Mouse (Mus musculus): ENCODE data around the gene Atg4b. TPM values are rescaled to one million over a fixed set of nuclear protein-coding genes. Genes with fewer than 3 reads are reported as not detected.
A peak's percentile ranks its signal among the peaks of the same experiment; 100 is the strongest.

Atg4b gene
- polyA plus RNA-seq, 1 experiment = 43.8 TPM

- TF ChIP-seq POLR2A (IDR thresholded peaks at IDR 0.05; ENCODE audit: borderline replicate concordance, low read depth, low read length) (no peak), CTCF (IDR thresholded peaks at IDR 0.05; ENCODE audit: low read depth, low read length) (no peak)
- no peak overlapping the region for H3K4me3 ChIP-seq (ENCODE audit: insufficient read depth, low read length)
- H3K4me1 ChIP-seq (ENCODE audit: control insufficient read depth, insufficient read depth, low read length) = no peaks in the 10 kb centered on the region
- no peak overlapping the region for H3K27ac ChIP-seq (ENCODE audit: insufficient read depth, low read depth, low read length)
Measured at GRCm38 (mm10) chr1:93731103-93731502, 20.2 kb upstream of the Atg4b start.

GRCm38 (mm10) chr1:93731880-93732281, 19.4 kb upstream of the Atg4b start:
- Histone ChIP-seq H3K4me3 (ENCODE audit: insufficient read depth, low read length) (no peak overlapping the region), H3K4me1 (ENCODE audit: control insufficient read depth, insufficient read depth, low read length) (no peaks in the 10 kb centered on the region), H3K27ac (ENCODE audit: insufficient read depth, low read depth, low read length) (no peak overlapping the region)
- TF ChIP-seq CTCF (IDR thresholded peaks at IDR 0.05; ENCODE audit: low read depth, low read length) (no peak), POLR2A (IDR thresholded peaks at IDR 0.05; ENCODE audit: borderline replicate concordance, low read depth, low read length) (no peak)

GRCm38 (mm10) chr1:93735859-93736258, 15.4 kb upstream of the Atg4b start:
- TF ChIP-seq CTCF (IDR thresholded peaks at IDR 0.05; ENCODE audit: low read depth, low read length) (no peak), POLR2A (IDR thresholded peaks at IDR 0.05; ENCODE audit: borderline replicate concordance, low read depth, low read length) (no peak)
- Histone ChIP-seq H3K27ac (ENCODE audit: insufficient read depth, low read depth, low read length) (no peak overlapping the region), H3K4me1 (ENCODE audit: control insufficient read depth, insufficient read depth, low read length) (no peaks in the 10 kb centered on the region), H3K4me3 (ENCODE audit: insufficient read depth, low read length) (no peak overlapping the region)

GRCm38 (mm10) chr1:93737711-93738110, 13.6 kb upstream of the Atg4b start:
- Histone ChIP-seq H3K27ac (ENCODE audit: insufficient read depth, low read depth, low read length) (no peak overlapping the region), H3K4me3 (ENCODE audit: insufficient read depth, low read length) (no peak overlapping the region), H3K4me1 (ENCODE audit: control insufficient read depth, insufficient read depth, low read length) (no peaks in the 10 kb centered on the region)
- no peak for TF ChIP-seq POLR2A (IDR thresholded peaks at IDR 0.05; ENCODE audit: borderline replicate concordance, low read depth, low read length)
- no peak for TF ChIP-seq CTCF (IDR thresholded peaks at IDR 0.05; ENCODE audit: low read depth, low read length)

- TF ChIP-seq POLR2A (IDR thresholded peaks at IDR 0.05; ENCODE audit: borderline replicate concordance, low read depth, low read length) (no peak), CTCF (IDR thresholded peaks at IDR 0.05; ENCODE audit: low read depth, low read length) (no peak)
- no peaks in the 10 kb centered on the region for H3K4me1 ChIP-seq (ENCODE audit: control insufficient read depth, insufficient read depth, low read length)
- no peak overlapping the region for H3K27ac ChIP-seq (ENCODE audit: insufficient read depth, low read depth, low read length)
- H3K4me3 ChIP-seq (ENCODE audit: insufficient read depth, low read length) = no peak overlapping the region
Measured at GRCm38 (mm10) chr1:93740671-93741070, 10.6 kb upstream of the Atg4b start.

- H3K27ac ChIP-seq (ENCODE audit: insufficient read depth, low read depth, low read length) = no peak overlapping the region
- H3K4me1 ChIP-seq (ENCODE audit: control insufficient read depth, insufficient read depth, low read length) = no peaks in the 10 kb centered on the region
- TF ChIP-seq CTCF (IDR thresholded peaks at IDR 0.05; ENCODE audit: low read depth, low read length) (no peak), POLR2A (IDR thresholded peaks at IDR 0.05; ENCODE audit: borderline replicate concordance, low read depth, low read length) (no peak)
- H3K4me3 ChIP-seq (ENCODE audit: insufficient read depth, low read length) = no peak overlapping the region
Measured at GRCm38 (mm10) chr1:93741987-93742386, 9.3 kb upstream of the Atg4b start.

- no peak for TF ChIP-seq POLR2A (IDR thresholded peaks at IDR 0.05; ENCODE audit: borderline replicate concordance, low read depth, low read length)
- no peak for TF ChIP-seq CTCF (IDR thresholded peaks at IDR 0.05; ENCODE audit: low read depth, low read length)
- H3K27ac ChIP-seq (ENCODE audit: insufficient read depth, low read depth, low read length) = no peak overlapping the region
- H3K4me1 ChIP-seq (ENCODE audit: control insufficient read depth, insufficient read depth, low read length) = no peaks in the 10 kb centered on the region
- no peak overlapping the region for H3K4me3 ChIP-seq (ENCODE audit: insufficient read depth, low read length)
Measured at GRCm38 (mm10) chr1:93742910-93743309, 8.4 kb upstream of the Atg4b start.

GRCm38 (mm10) chr1:93746179-93746578, 5.1 kb upstream of the Atg4b start:
- Histone ChIP-seq H3K4me1 (ENCODE audit: control insufficient read depth, insufficient read depth, low read length) (peaks cover 9% of the 10 kb centered on the region), H3K27ac (ENCODE audit: insufficient read depth, low read depth, low read length) (no peak overlapping the region), H3K4me3 (ENCODE audit: insufficient read depth, low read length) (no peak overlapping the region)
- TF ChIP-seq CTCF (IDR thresholded peaks at IDR 0.05; ENCODE audit: low read depth, low read length) (no peak), POLR2A (IDR thresholded peaks at IDR 0.05; ENCODE audit: borderline replicate concordance, low read depth, low read length) (no peak)

GRCm38 (mm10) chr1:93748539-93748938, 2.8 kb upstream of the Atg4b start:
- Histone ChIP-seq H3K4me3 (ENCODE audit: insufficient read depth, low read length) (no peak overlapping the region), H3K4me1 (ENCODE audit: control insufficient read depth, insufficient read depth, low read length) (peaks cover 17% of the 10 kb centered on the region), H3K27ac (ENCODE audit: insufficient read depth, low read depth, low read length) (no peak overlapping the region)
- TF ChIP-seq POLR2A (IDR thresholded peaks at IDR 0.05; ENCODE audit: borderline replicate concordance, low read depth, low read length) (no peak), CTCF (IDR thresholded peaks at IDR 0.05; ENCODE audit: low read depth, low read length) (no peak)

- TF ChIP-seq POLR2A (IDR thresholded peaks at IDR 0.05; ENCODE audit: borderline replicate concordance, low read depth, low read length) = 0 out of 2 replicates have a peak, but pooled peaks have one; percentile 0
- TF ChIP-seq CTCF (IDR thresholded peaks at IDR 0.05; ENCODE audit: low read depth, low read length) = no peak
- Histone ChIP-seq H3K27ac (ENCODE audit: insufficient read depth, low read depth, low read length) (peak overlapping the region; percentile 78), H3K4me3 (ENCODE audit: insufficient read depth, low read length) (peak overlapping the region; percentile 97), H3K4me1 (ENCODE audit: control insufficient read depth, insufficient read depth, low read length) (peaks cover 36% of the 10 kb centered on the region)
Measured at GRCm38 (mm10) chr1:93753911-93754572, 2.7 kb downstream of the Atg4b start.
